8 mouse cellular contexts compared by ENCODE assay signal in the genomic region with DNA sequence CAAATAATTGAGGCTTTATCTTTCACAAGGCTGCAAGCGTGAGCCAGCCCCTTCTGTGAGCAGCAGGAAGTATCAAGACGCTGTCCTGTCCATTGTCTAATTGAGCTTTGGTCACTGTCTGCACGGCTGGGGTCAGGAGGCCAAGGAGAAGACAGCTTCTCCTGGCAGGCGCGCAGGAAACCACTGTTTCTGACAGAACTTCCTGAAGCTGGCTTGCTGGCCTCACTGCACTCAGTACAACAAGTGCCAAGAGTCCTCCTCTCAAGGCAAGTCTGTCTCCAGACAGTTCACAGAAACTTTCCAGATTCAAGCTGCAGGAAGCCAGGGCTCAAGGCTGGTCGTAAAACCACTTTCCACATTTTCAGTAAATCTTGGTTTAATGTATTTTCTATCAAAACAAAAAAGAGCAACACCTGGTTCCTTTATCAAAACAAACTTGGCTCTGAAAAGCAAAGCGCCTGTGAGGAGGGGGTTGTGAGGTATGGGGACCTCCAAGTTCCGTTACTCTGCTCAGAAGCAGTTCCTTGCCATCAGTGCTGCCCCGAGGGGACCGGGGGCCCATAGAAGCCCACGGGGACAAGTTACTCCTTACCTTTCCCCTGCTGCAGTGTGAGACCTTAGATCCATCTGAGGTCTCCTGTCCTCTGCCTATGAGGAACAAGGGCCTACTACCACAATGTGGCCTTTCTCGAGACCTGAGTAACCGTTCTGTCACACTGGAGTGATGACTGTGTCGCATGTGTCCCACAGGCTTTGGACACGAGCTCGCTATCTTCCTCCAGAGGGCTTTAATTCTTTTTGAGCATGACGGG. TPM values are rescaled to one million over a fixed set of nuclear protein-coding genes. Genes with fewer than 3 reads are reported as not detected.
DNase-seq lines count a peak whose midpoint lies in the region; ATAC-seq lines count a peak whose summit lies in the region.

No protein-coding gene starts in this region.

- H3K4me3 ChIP-seq in neural tube, embryonic 11.5 days (ENCODE audit: low read depth, low read length) = no peak overlapping the region
- H3K4me3 ChIP-seq in liver, embryonic 16.5 days (ENCODE audit: low read depth, low read length) = no peak overlapping the region
- H3K4me3 ChIP-seq in forebrain, embryonic 13.5 days = no peak overlapping the region

- peaks cover 7% of the 10 kb centered on the region for H3K36me3 ChIP-seq in neural tube, embryonic 11.5 days (ENCODE audit: control insufficient read depth, insufficient read depth, low read length)
- H3K36me3 ChIP-seq in liver, embryonic 16.5 days (ENCODE audit: control insufficient read depth, insufficient read depth) = peaks cover 4% of the 10 kb centered on the region
- H3K36me3 ChIP-seq in forebrain, embryonic 13.5 days (ENCODE audit: poor library complexity, severe bottlenecking) = peaks cover 55% of the 10 kb centered on the region

- H3K27ac ChIP-seq in neural tube, embryonic 11.5 days (ENCODE audit: low read depth, low read length) = peak overlapping the region; percentile 17; the same call in 1 of the 2 replicates
- peak overlapping the region; percentile 69 for H3K27ac ChIP-seq in liver, embryonic 16.5 days (ENCODE audit: low read length)
- no peak overlapping the region for H3K27ac ChIP-seq in forebrain, embryonic 13.5 days

- no peak overlapping the region for H3K9ac ChIP-seq in neural tube, embryonic 11.5 days (ENCODE audit: low read length)
- H3K9ac ChIP-seq in liver, embryonic 16.5 days (ENCODE audit: low read depth, low read length) = no peak overlapping the region
- no peak overlapping the region for H3K9ac ChIP-seq in forebrain, embryonic 13.5 days

- no peaks in the 10 kb centered on the region for H3K9me3 ChIP-seq in neural tube, embryonic 11.5 days (ENCODE audit: control insufficient read depth, low read length)
- H3K9me3 ChIP-seq in liver, embryonic 16.5 days (replicated peaks; ENCODE audit: control insufficient read depth, low read length) = no peaks in the 10 kb centered on the region
- H3K9me3 ChIP-seq in forebrain, embryonic 13.5 days (replicated peaks) = peaks cover 3% of the 10 kb centered on the region; the same call in 1 of the 2 replicates

- no peaks in the 10 kb centered on the region for H3K27me3 ChIP-seq in neural tube, embryonic 11.5 days (ENCODE audit: control insufficient read depth, insufficient read depth, low read length)
- no peaks in the 10 kb centered on the region for H3K27me3 ChIP-seq in liver, embryonic 16.5 days (ENCODE audit: control insufficient read depth, insufficient read depth, low read depth, low read length)
- H3K27me3 ChIP-seq in forebrain, embryonic 13.5 days = no peaks in the 10 kb centered on the region

- 54% methylated on average over 17 of the region's 17 CpGs for WGBS in neural tube, embryonic 11.5 days
- 28% methylated on average over 17 of the region's 17 CpGs for WGBS in liver, embryonic 16.5 days (ENCODE audit: insufficient replicate concordance)
- WGBS in forebrain, embryonic 13.5 days = 66% methylated on average over 17 of the region's 17 CpGs

- DNase-seq in neural tube, embryonic 11.5 days (ENCODE audit: low spot score) = no peak
- no peak for DNase-seq in neural tube, embryonic 10.5 days (ENCODE audit: extremely low spot score, low spot score)
- peak; percentile 41 to 56 for DNase-seq in gastrocnemius, postnatal 36 days
- peak; percentile 92 for DNase-seq in kidney, adult 11 months
- peak; percentile 56 for DNase-seq in ovary, adult 18-20 months (ENCODE audit: low spot score)
- DNase-seq in Muller cell, postnatal 12 days (ENCODE audit: inconsistent ontology term) = no peak

- no peak for ATAC-seq in neural tube, embryonic 11.5 days (ENCODE audit: insufficient read depth, low FRiP score, low TSS enrichment)
- ATAC-seq in liver, embryonic 16.5 days (ENCODE audit: low read depth) = peak; percentile 68
- ATAC-seq in forebrain, embryonic 13.5 days = no peak

- peaks cover 7% of the 10 kb centered on the region for H3K4me1 ChIP-seq in neural tube, embryonic 11.5 days (ENCODE audit: control insufficient read depth, insufficient read depth, low read length)
- H3K4me1 ChIP-seq in liver, embryonic 16.5 days (ENCODE audit: control insufficient read depth, low read depth, low read length) = peaks cover 24% of the 10 kb centered on the region
- peaks cover 19% of the 10 kb centered on the region for H3K4me1 ChIP-seq in forebrain, embryonic 13.5 days

- intact Hi-C loops in gastrocnemius, postnatal 36 days (cut with DNase I) = no loop called here

- H3K4me2 ChIP-seq in neural tube, embryonic 11.5 days (ENCODE audit: low read depth) = no peak overlapping the region
- no peak overlapping the region for H3K4me2 ChIP-seq in liver, embryonic 16.5 days (ENCODE audit: low read depth, low read length)
- no peak overlapping the region for H3K4me2 ChIP-seq in forebrain, embryonic 13.5 days

RNA-seq across cellular contexts. Expression of a gene that starts 17.2 kb away (rescaled TPM):
- polyA plus RNA-seq in neural tube, embryonic 11.5 days (2014; fragmentation: Nextera tagmentation; extraction: Ambion mirVana) = 37.0 and 43.7 TPM in 2 replicates
- total RNA-seq in gastrocnemius, postnatal 36 days (2021) = 10 to 100 TPM; 25.2 to 27.4 TPM
- 8.7 and 11.0 TPM in 2 replicates for polyA plus RNA-seq in liver, embryonic 16.5 days (2015; fragmentation: Nextera tagmentation; extraction: Ambion mirVana)
- 61.3 and 63.9 TPM in 2 replicates for polyA plus RNA-seq in forebrain, embryonic 13.5 days (2015; fragmentation: Nextera tagmentation; extraction: Ambion mirVana)

Comparison
In these comparisons a context has a peak if more than half of its experiments do, and no peak if none do; other contexts are left out.
1. DNase-seq: peak in gastrocnemius, postnatal 36 days (2 of 2), kidney, adult 11 months (single experiment) and ovary, adult 18-20 months (single experiment); none in neural tube, embryonic 11.5 days (single experiment), neural tube, embryonic 10.5 days (single experiment) and Muller cell, postnatal 12 days (single experiment).